Mouse (Mus musculus) E14TG2a.4 (cell line): ENCODE results near the gene Mbnl2.

Experiments
- CTCF ChIP-seq: conservative IDR thresholded peaks from 2 replicates; pipeline ENCODE4 v1.5.1; 2014; ENCODE audit warnings: low read length
- NANOG ChIP-seq: IDR thresholded peaks from 2 replicates; pipeline ENCODE4 v1.6.1; 2014; ENCODE audit warnings: borderline replicate concordance, low read length, mixed read lengths
- POU5F1 ChIP-seq: IDR thresholded peaks from 2 replicates; pipeline ENCODE4 v1.6.1; 2014; ENCODE audit warnings: low read length, borderline replicate concordance

- TF ChIP-seq CTCF (no peak), POU5F1 (no peak), NANOG (no peak)
Observed at GRCm38 (mm10) chr14:120312661-120313406, 37.4 kb downstream of the Mbnl2 start.
